Mouse (Mus musculus) brain, embryonic 14.5 days (tissue): ENCODE measurements around the gene Osbpl6.

Experiments
- CTCF ChIP-seq: fragments of 200-500 bp; IDR thresholded peaks from 2 replicates; pipeline ENCODE4 v1.5.1; 2012; ENCODE audit warnings: inconsistent platforms, mild to moderate bottlenecking, moderate library complexity, borderline replicate concordance; ENCODE audit not compliant: insufficient read depth, insufficient read length; ENCODE audit errors: extremely low read depth
- POLR2A ChIP-seq: fragments of 200-500 bp; IDR thresholded peaks from 2 replicates; pipeline ENCODE4 v1.6.1; 2012; ENCODE audit warnings: mild to moderate bottlenecking, inconsistent platforms, borderline replicate concordance; ENCODE audit not compliant: poor library complexity, insufficient read depth, insufficient read length, severe bottlenecking; ENCODE audit errors: extremely low read depth

- TF ChIP-seq CTCF (no peak), POLR2A (no peak)
Observed at GRCm38 (mm10) chr2:76406937-76407441, 681 bp downstream of the Osbpl6 start.
